Mouse (Mus musculus): ENCODE measurements around the gene Fyttd1.
"Not testable (repeated sequence)": the region's sequence is repeated elsewhere in the genome, so short reads cannot be mapped to it uniquely, and the experiment has no call there.

The Fyttd1 gene

DNA sequence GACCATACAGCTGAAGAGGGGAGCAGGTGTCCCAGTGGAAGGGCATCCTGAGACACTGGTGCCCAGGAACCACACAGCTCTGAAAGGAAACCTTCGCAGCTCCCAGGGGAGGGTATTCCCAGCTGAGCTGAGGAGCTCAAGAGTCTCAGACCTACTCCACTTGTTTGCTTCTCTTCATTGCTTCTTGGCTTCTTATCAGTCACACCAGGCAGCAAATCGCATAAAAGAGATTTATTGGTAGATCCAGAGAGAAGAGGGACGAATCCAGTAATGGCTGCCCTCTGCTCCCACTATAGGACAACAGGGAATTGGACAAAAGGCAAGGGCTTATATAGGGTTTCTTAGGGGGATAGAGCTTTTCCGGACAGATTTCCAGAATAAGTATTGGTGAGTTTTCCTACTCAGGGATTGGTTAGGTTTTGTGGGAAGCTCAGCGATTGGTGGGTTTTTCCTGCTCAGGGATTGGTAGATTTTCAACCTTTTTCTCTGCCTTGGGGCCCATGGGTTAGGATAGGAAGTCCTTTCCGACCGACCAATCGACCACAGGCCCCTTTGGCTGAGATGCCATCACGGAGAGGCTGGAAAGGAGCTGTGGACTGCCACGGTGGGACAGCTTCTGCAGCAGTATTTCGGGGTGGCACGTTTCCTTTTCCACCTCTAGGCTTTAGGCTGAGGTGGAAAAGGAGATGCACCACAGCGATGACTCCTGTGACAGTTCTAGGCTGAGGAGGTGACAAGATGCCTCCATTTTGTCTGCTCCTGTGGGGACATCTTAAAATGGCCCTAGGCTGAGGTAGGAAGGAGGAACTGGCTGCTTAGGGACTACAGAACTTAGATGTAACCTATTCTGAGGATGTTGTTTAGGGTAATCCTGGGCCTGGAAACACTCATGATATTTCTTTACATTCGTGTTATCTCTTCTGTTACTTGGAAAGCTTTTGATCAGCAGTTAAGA lies 1.9 kb downstream of the Fyttd1 start:
- DNase-seq (ENCODE audit: low spot score in 2 of 2) = no peak

DNA sequence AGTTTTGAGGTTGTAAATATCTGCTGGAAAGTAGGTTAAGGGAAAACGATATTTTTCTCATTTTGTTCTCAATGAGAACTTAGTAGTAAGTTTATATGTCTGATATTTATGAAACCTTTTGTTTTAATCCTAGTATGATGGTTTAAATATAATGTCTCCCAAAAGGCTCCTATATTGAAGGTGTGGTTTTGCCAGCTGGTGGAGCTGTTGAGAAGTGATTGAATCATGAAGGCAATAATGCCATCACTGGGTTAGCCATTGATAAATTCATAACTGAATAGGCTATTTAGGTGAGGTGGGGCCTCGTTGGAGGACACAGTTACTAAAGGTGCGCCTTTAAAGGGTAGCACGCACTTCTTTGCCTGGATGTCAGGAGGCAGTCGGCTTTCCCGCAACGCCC lies 4.2 kb downstream of the Fyttd1 start:
- DNase-seq (ENCODE audit: low spot score in 2 of 2) = no peak

- DNase-seq (ENCODE audit: low spot score in 2 of 2) = no peak
These were observed 10.7 kb downstream of the Fyttd1 start for GRCm38 (mm10) chr16:32887996-32888395.

- DNase-seq (ENCODE audit: low spot score in 2 of 2) = no peak
These were observed 12.6 kb downstream of the Fyttd1 start for GRCm38 (mm10) chr16:32889881-32890280.

DNA sequence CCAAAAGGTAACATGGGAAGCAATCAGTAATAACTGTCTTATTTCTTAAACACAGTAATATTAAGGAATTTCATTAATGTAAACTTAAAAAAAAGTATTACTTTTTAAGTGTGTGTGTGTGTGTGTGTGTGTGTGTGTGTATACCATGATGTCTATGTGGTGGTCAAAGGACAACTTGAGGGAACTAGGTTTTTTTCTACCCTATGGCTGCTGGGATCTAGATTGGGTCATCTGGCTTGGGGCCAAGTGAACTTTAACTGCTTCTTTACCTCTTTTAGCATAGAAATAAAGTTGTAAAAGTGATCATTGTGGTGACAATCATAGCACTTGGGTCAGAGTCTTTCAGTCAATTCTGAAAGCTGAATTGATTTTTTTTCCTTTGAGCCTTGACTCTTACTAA lies 18.8 kb downstream of the Fyttd1 start:
- no peak for DNase-seq (ENCODE audit: low spot score in 2 of 2)

DNA sequence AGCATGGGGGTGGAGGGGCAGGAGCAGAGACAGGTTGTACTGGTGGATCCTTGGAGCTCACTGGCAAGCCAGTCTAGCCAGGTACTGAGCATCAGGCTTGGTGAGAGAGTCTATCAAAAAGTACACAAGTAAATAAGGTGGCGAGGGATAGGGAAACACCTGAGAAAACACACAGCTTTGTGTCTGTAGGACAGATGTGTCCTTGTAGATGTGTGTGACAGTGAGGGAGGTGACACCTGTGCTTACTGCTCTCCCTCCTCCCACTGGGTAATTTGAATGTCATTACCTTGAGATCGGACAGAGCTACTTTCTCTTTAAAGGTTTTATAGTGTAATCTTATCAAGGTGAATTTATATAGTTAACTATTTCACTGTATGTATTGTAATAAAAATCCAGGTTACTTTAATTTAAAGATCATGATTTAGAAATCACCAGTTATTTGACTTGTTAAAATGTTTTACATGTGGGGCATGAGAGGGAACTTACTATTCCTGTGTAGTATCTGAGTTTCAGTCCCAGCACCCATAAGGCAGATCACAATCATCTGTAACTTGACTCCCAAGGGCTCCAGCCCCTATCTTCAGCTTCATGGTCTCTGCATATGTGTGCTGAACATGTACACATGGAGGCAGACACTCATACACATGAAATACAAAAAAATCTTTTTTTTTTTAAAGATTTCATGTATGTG lies 24.2 kb downstream of the Fyttd1 start:
- no peak for DNase-seq (ENCODE audit: low spot score in 2 of 2)

GRCm38 (mm10) chr16:32902051-32902428 lies 24.7 kb downstream of the Fyttd1 start:
- DNase-seq (ENCODE audit: low spot score in 2 of 2) = no peak

- no peak for DNase-seq (ENCODE audit: low spot score in 2 of 2)
These were observed 28.9 kb downstream of the Fyttd1 start for GRCm38 (mm10) chr16:32906186-32906585.

- DNase-seq (ENCODE audit: low spot score in 2 of 2) = no peak
These were observed 29.4 kb downstream of the Fyttd1 start for GRCm38 (mm10) chr16:32906727-32907126.

GRCm38 (mm10) chr16:32913212-32913611 lies 35.9 kb downstream of the Fyttd1 start:
- DNase-seq (ENCODE audit: low spot score in 2 of 2) = no peak

DNA sequence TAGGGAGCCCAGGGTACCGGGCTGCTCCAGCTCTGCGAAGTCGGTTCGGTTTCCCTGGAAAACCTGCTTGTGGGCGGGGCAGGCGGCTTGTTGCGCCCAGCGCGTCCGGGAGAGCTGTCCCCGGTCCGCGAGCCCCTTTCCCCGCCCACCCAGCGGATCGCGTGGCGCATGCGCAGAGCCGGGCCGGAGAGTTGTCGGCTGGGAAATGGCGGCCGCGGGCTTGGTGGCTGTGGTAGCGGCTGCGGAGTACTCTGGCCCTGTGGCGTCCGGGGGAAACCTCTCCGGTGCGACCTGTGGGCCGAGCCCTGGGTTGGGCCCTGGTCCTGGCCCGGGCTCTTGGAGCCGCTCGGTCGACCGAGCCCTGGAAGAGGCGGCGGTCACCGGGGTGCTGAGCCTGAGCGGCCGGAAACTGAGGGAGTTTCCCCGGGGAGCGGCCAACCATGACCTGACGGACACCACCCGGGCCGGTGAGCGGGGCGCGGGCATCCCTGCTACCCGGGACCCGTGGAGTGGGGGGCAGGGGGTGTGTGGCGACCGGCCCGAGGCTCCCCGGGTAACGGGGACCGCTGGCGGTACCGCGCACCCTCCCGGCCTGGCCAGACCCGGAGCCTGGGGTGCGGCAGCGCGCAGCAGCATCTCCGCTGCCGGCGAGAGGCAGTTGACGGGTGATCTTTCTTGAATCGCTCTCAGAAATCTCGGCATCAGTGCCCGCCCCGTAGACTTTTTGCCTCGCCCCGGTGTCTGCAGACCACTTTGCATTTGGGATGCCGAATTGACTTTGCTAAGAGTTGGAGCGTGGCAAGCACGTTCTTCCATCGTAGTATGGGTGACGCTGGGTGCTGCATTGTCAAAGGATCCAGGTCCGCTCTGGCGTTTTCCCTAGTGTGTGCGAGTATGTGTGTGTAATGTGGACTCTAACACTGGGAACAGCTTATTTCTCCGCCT lies 36.9 kb downstream of the Fyttd1 start, which contains the start of gene Lrch3:
Lrch3 (plus strand) TSS at position 164 of the 945 bp plus-strand sequence.
- peak; percentile 94 to 99 for DNase-seq (ENCODE audit: low spot score in 2 of 2)

GRCm38 (mm10) chr16:32915292-32916068 lies 38.2 kb downstream of the Fyttd1 start:
- no peak for DNase-seq (ENCODE audit: low spot score in 2 of 2)

GRCm38 (mm10) chr16:32926629-32927028 lies 49.3 kb downstream of the Fyttd1 start:
- DNase-seq (ENCODE audit: low spot score in 2 of 2) = not testable (repeated sequence)

DNA sequence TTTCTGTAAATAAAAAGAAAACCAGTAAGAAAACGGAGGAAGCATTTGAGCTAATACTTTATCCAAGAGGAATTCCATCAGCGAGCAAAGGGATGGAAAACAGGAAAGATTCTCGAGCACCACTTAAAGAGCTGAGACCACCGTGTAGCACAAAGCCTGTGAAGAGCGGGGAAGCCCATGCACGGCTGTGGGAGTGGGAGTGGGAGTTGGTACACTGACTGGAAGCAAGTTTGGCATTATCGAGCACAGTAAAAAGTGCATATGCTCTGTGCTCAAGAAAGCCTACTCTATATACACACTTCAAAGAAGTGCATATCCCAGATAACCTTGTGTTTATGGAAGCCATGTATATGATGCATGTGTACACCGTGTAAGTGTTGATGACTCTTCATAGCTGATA lies 49.7 kb downstream of the Fyttd1 start:
- no peak for DNase-seq (ENCODE audit: low spot score in 2 of 2)

DNA sequence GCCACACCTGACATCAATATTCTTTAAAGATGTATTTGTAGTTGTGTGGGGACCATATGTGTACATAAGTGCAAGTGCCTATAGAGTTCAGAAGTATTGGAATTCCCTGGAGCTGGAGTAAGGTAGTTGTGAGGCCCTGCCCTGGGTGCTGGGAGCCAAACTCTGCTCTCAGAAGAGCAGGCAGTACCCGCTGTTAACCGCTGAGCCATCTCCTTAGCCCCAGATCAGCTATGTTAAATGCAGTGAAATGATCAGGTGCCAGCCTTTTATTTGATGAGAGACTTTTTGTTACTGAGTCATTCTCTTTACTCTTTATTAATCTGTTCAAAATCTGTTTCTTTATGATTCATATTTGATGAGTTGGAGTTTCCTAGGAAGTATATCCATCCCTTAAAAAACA lies 52.6 kb downstream of the Fyttd1 start:
- no peak for DNase-seq (ENCODE audit: low spot score in 2 of 2)

DNA sequence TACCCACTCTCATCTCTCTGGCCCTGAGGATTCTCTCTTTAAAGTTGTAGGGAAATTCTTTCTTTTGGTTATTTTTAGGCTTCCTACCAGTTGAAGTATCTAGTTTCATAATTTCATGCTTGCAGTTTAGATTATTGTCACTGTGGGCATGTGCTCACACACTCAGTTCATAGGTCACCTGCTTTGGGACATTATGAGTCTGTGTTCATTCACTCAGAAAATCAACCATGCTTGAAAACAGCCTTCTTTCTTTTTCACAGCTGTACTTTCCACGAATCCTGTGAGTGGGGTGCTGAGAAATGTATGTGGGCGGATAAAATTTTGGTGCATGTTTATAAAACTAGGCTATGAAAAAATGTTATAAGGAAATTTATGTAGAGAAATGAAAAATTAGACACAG lies 57.2 kb downstream of the Fyttd1 start:
- no peak for DNase-seq (ENCODE audit: low spot score in 2 of 2)

DNA sequence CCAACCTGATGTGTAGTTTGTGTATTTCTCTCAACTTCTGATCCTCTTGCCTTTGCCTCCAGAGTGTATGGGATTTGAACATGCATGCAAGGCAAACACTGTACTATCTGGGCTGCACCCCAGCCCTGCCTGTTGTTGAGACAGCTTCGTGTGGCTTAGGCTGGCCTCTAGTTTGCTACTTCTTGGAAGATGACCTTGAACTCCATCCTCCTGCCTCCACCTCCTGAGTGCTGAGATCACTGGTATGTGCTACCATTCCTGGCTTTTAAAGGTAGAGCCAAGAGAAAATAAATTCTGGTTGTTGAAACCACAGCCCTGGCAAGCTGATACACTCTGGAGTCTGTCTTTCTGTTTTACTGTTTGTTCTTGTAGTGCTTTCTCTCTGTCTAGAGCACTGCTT lies 57.8 kb downstream of the Fyttd1 start:
- no peak for DNase-seq (ENCODE audit: low spot score in 2 of 2)

- DNase-seq (ENCODE audit: low spot score in 2 of 2) = no peak
These were observed 60.1 kb downstream of the Fyttd1 start for GRCm38 (mm10) chr16:32937358-32937757.

DNA sequence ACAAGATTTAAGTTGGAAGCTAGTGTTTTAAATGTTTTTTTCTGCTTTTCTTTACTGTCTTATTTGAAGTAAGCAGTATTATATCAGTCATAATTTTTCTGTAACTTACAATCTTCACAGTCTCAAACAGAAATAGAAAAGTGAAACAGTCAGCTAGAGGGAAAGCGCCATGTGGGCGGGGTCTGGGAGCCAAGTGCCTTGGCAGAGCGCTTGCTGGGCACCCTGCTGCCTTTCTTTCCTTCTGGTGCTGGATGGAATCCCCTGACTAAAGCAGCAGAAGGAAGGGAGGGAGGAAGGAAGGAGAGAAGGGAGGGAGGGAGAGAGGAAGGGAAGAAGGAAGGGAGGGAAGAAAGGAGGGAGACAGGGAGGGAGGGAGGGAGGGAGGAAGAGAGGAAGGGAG lies 62.0 kb downstream of the Fyttd1 start:
- not testable (repeated sequence) for DNase-seq (ENCODE audit: low spot score in 2 of 2)

DNA sequence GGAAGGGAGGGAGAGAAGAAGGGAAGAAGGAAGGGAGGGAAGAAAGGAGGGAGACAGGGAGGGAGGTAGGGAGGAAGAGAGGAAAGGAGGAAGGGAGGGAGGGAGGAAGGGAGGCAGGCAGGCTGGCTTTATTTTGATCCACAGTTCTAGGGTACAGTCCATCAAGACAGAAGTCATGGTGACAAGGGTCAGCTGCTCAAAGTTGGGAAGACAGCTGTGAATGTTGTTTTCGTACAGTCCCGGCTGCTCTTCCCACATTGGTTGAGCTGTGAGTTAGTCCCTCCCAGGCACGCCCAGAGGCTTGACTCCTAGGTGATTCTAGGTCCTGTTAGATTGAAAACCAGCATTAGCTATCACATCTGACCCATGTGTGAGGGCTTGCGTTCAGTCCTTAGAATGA lies 62.4 kb downstream of the Fyttd1 start:
- not testable (repeated sequence) for DNase-seq (ENCODE audit: low spot score in 2 of 2)

DNA sequence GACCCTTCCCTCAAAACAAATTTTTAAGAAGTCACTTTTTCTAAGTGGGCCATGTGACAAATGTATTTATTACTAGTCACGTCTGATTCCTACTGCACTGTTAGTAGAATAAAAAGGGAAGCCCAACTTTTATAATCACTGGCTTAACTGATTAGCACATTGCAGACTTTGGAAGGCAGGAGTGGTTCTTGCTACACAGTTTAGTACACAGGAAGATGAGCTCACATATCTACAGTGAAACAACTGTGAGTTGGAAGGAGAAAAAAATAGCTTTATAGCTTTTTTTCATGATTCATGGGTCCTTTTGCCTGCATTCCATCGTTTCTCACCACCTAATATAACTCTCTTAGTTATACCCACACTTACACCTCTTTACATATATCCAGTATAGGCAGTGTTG lies 63.9 kb downstream of the Fyttd1 start:
- DNase-seq (ENCODE audit: low spot score in 2 of 2) = not testable (repeated sequence)
